Mouse (Mus musculus): ENCODE data around the gene Sipa1l3.

DNA sequence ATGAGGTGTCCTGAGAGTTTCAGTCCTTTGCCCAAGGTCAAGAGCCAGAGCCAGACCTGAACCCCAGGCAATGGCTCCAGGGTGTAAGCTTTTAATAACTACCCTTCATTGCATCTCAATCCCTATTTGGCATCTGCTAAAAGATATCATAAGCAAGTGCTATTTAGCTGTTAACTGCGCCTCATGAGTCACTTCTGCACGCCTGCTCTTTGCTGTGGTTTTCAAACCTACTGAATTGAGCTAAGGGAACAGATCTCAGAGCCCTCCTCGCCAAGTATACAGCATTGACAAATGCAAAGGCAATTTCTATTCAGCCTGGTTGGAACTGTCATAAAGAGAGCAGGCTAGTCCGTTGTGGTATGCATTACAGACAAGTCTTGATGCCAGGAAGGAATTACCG, 49.8 kb downstream of the Sipa1l3 start:
- TF ChIP-seq POLR2A (IDR thresholded peaks at IDR 0.05; ENCODE audit: control insufficient read depth, low read depth, low read length) (no peak), CTCF (IDR thresholded peaks at IDR 0.05; ENCODE audit: control insufficient read depth, insufficient read depth, insufficient replicate concordance, low read depth, low read length) (no peak)

All from testis, adult 2 months (tissue).